Mouse (Mus musculus) brain, embryonic 18.5 days (tissue): Measurements from ENCODE around the gene Nutf2.
"Not testable (repeated sequence)": the region's sequence is repeated elsewhere in the genome, so short reads cannot be mapped to it uniquely, and the experiment has no call there.

Experiments
- DNase-seq: peaks from one replicate; pipeline ENCODE4 v3.0.0-alpha.2; 2012; ENCODE audit warnings: low read depth, low spot score

The Nutf2 gene

DNA sequence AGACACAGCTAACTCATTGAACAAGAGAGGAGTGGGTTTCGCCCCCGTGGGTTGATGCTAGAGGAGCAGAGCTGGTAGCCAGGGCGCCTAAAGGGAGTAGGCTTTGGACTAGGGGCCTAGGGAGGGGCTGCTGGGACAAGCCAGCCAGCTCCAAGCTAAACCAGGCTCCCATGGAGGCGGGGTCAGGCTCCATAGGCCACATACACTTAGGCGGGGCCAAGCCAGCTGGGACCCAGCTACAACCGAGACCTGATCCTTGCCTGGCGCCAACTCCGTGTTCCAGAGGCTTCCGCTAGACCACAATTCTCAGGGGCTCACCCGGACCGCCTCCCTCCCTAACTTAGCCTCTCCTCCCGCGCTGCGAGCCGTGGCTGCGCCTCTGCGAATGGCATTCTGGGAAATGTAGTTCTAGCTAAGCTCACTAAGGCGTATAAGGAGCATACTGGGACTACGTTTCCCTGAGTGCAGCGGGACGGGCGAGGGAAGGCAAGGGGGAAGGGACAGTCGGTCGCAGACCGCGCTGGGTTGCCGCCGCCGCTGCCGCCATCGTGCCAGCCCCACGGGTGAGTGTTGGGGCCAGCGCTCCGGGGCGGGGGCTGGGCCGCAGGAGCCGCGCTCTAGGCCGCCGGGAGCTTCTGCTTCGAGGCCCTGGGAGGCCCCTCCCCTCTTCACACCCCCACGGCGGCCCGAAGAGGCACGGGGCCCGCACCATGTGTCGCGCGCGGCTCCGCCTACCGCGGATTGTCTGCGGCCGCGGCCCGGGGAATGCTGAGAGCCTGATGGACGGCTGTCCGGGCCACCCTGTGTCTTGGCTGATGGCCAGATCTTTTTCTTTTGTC lies at the start of gene Nutf2:
TSS of gene Nutf2 (plus strand) at position 438 of the 839 bp plus-strand sequence.
- DNase-seq: peak; percentile 91

DNA sequence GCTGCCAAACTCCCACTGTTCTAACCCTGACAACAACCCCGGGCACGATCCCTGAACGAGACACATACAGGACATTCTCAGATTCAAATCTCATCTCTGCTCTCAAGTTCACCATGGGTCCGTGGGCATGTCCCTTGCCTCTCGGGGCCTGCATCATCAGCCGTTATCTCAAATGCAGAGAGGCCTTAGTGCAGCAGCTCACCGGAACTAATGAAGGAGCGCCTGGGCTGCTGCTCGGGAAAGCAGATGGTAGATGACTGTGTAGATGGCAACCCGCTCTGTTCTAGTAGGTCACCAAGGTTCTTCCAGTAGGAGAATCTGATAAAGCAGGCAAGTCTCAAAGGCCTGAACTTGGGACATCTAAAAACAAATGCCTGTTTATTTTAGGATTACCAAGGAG lies 49.3 kb upstream of the Nutf2 start:
- DNase-seq: no peak

DNA sequence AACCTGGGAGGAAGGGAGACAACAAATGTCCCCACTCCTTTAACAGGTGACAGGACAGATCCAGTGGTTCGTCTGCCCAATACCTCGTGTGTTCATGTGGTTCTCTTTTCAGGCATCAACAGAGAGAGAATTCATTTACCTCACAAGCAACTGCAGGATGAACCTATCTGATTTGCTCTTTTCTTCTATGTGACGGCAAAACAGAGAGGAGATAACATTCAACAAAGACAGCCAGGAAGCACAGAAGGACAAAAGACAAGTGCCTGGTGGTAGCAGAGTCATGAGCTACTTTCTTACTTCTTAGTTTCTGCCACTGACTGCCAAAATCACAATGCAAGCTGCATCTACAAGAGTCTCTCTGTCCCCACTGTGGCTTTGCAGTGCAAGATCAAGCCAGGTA lies 48.8 kb upstream of the Nutf2 start:
- no peak for DNase-seq

DNA sequence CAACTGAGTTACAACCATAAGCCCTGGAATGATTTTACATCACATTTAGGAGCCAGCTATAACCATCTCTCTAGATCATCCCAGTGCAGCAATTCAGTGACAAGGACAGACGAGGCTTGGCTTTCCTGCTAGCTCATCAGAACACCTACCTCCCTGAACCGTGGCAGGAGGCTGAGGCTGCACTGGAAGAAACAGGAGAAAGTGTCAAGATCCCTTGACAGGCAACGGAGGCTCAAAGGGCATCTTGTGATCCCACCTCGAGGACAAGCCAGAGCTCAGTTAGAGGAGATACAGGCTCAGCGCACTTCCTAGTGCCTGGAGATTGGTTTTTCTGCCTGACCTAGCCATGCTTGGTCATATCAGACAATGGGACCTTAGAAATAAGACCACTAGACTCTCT lies 47.9 kb upstream of the Nutf2 start:
- no peak for DNase-seq

DNA sequence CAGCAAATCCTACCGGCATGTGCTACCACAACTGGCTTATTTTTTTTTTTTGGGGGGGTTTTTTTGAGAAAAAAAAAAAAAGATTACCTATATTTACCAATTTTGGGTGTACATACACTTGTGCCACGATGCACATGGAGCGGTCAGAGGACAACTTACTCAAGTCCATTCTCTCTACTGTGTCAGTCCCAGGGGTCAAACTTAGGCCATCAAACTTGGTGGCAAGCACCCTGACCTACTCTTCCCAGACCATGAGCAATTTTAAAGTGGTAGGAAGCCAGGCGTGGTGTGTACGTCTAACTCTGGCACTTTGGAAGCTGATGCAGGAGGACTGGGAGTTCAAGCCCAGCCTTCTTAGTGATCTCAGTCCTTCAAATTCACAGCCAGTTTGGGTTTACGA lies 47.1 kb upstream of the Nutf2 start:
- no peak for DNase-seq

DNA sequence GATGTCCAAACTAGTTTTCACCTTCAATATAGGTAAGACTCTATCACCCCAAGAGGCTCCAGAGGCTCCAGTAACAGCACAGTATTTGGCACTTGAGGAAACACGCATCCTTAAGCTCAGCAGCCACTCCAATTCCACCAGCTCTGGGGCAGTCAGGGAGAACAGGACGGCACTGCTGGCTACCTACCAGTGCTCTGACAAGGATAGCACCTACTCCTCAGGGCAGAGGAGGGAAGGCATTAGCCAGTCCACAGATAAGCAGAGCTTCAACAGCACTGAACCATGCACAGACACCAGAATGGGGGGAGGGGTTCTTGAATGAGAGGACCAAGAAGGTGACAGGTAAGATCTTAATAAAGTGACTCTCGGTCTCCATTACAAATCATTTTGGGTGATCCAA lies 40.7 kb upstream of the Nutf2 start:
- no peak for DNase-seq

DNA sequence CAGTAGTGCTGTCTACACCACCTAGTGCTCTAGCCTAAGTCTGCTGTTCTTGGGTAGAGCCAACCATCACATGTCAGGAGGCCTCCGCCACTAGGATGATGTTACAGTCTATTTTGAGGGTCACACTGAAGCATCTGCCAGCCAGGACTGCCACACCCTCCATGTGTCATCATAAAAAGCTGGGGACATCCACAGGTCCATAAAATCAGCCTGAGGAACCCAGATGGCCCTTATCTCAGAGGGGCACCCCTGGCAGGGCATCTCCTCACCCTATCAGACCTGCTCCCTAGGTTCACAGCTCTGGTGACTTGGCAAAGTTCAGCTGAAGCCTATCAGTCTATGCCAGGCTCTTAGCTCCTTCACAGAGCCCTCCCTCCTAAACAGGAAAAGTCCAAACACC lies 39.5 kb upstream of the Nutf2 start:
- DNase-seq: no peak

DNA sequence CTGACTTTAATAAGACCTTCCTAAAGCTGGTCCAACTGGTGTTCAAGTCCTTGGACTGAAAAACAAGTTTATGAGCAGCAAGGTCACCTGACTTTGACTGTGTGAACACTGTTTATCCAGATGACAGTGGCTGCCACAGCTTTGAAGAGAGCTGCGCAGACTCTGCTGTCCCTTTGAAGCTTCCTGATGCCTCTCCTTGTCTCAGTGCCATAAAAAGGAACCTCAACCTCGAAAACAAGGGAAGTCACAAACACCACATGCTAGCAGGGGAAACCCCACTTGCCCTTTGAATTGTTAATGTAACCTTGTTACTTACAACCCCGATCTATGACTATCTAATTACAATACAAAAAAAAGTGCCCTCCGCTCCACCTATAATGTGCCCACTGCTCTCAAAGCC lies 34.9 kb upstream of the Nutf2 start:
- no peak for DNase-seq

DNA sequence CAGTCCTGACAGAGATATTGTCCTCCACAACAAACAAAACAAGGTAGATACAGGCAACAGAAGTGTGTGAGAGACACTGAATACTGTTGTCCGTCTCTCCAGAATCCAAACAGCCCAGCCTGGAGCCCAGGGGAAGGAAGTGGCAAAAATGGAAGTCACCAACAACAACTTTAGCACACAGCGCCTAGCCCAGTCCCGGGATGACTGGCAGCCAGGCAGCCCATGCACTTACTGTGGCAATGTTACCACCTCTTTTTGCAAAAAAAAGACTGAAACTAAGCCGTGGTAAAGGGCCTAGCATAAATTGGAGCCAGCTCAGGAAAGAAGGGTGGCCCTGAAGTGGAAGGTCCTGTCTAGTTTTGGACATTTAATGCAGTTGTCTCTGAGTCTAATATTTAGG lies 34.0 kb upstream of the Nutf2 start:
- DNase-seq: no peak

DNA sequence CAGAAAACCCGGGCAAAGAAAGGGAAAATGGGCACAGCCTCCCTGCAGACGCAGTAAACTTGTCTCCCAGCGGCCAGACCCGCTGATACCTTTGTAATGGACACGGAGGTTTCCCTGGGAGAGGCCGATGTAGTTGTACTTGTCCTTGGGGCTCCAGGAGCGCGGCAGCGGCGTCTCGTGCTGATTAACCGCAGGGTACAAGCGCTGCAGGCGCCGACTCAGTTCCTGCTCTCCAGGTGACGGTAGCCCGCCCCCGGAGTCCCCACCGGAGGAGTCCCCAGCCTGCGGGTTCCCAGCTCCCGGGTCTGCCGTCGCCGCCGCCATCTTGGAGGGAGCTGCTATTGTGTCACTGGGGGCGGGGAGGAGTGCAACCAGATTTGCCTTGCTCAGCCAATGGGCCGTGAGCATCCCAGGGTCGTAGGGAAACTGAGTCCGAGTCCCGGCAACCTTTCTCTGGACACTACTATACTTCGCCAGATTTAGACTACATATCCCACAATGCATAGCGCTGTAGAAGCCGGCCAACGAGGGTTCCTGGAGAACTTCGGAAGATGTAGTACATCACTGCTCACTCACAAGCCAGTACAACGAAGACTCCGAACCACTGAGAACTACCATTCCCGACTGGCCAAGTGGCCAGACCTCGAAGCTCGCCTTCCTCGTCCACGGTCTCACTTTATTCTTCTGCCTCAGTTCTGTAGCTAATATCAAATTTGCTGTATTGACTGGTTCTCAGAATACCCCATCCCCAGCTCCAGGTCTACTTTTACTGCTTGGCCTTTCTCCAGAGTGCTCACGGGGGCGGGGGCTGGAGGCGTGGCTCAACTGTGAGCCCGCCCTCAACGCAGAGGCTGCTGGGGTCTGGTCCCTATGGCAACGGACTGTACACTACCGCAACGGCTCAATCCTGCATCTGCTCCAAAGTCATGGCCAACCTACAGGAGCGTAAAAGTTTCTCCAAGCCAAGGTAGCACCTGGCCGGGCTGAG lies 33.2 kb upstream of the Nutf2 start, which contains the start of the genes Ranbp10 and Tsnaxip1:
TSS of gene Ranbp10 (minus strand) at position 490 of the 988 bp plus-strand sequence.
TSS of gene Tsnaxip1 (plus strand) at position 871 of the 988 bp plus-strand sequence.
- DNase-seq: peak; percentile 99

DNA sequence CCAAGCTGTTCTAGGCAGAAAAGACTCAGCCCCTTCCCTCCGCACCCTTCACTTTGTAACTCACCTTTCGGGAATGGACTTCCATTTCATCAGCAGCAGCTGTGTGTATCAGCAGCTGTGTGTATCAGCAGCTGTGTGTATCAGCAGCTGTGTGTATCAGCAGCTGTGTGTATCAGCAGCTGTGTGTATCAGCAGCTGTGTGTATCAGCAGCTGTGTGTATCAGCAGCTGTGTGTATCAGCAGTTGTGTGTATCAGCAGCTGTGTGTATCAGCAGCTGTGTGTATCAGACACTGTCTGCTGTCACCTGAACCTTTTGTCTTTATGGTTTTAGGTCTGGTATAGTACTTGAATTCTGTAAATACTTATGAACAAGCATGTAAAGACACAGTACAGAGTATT lies 26.6 kb upstream of the Nutf2 start:
- not testable (repeated sequence) for DNase-seq

DNA sequence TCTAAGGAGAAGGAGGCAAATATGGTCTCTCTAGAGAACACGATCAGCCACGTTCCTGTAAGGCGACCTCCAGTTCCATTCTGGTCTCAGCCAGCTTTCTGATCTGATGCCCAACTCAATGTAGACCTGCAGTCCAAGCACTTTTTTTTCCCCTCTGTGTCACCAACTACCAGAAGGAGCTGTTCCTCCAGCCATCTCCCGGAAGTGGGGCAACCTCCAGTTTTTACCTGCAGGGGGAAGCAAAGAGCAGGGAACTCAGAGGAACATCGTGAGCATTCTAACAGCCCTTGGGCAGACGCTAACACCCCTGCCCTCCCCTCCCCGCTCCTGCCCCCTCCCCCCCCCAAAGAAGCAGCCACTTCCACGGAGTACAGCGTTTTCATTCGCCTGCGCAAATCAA lies 25.1 kb upstream of the Nutf2 start:
- DNase-seq: no peak

DNA sequence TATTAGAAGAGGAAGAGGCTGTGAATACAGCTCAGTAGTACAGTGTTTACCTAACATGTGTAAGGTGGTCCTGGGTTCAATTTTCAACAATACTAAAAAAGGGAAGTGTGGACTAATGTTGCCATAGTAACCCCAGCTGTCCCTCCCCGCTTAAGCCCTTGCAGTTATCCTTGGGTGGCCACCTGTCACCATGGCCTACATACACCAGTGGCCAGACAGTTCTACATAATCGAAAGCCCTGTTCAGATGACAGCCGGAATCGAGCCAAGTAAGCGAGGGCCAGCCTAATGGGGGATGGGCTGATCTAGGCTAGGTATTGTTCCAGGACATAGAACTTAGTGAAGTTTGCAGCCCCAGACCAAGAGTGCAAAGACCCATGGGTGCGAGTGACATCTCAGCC lies 23.4 kb upstream of the Nutf2 start:
- no peak for DNase-seq

DNA sequence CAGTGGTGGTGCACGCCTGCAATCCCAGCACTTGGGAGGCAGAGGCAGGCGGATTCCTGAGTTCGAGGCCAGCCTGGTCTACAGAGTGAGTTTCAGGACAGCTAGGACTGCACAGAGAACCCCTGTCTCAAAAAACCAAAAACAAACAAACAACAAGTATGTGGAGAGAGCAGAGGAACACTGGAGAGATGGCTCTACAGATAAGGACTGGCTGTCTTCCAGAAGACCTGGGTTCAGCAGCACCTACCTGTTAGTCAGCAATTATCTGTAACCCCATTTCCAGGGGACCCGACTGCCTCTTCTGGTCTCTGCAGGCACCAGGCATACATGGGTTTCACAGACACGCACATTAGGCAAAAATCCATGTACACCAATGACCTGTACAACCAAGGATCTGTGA lies 21.2 kb upstream of the Nutf2 start:
- no peak for DNase-seq

DNA sequence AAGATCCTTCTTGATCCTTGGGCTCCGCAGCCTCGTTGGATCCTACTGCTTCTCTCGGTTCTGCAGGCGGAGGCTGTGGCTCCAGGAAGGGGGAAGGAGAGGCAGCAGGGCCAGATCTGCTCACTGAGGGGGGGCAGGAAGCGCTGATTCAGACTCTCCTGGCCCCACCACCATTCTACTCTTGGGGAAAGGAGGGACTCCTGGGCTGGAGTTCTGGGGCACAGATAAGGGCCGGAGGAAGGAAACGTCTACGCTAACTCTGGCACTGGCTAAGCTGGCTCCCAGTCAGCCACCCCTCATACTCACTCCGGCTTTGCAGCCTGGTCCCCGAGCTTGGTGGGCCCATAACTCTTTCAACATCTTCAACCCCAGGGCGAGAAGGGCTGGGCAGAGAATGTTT lies 13.7 kb upstream of the Nutf2 start:
- DNase-seq: no peak

DNA sequence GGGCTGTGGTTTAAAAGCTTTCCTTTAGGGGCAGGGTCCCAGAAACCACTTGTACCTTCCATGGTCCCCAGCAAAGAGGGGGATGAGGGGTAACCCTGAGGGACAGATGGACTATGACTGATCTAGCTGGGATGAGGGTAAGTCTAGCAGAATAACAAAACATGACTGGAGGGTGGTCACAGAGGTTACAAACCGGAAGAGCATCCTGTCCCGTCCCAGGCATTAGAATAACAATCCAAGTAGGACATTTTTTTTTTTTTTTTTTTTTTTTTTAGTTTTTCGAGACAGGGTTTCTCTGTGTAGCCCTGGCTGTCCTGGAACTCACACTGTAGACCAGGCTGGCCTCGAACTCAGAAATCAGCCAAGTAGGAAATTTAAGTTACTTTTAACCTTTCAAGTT lies 10.4 kb upstream of the Nutf2 start:
- no peak for DNase-seq

DNA sequence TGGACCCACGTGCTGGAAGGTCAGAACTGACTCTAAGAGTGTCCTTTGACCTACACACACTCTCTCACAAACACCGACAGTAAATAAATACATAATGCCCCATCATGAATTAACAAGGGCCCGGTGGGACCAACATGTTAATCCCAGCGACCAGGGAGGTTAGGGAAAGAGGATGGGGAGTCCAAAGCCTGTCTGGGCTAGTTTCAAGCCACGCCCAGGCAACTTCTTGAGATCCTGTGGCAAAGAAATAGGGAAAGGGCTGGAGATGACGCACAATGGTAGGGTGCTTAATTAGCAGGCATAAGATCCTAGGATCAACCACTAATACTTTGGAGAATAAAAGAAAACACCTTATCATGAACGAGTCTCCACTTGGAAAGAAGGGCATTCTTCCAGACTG lies 9.8 kb upstream of the Nutf2 start:
- no peak for DNase-seq

DNA sequence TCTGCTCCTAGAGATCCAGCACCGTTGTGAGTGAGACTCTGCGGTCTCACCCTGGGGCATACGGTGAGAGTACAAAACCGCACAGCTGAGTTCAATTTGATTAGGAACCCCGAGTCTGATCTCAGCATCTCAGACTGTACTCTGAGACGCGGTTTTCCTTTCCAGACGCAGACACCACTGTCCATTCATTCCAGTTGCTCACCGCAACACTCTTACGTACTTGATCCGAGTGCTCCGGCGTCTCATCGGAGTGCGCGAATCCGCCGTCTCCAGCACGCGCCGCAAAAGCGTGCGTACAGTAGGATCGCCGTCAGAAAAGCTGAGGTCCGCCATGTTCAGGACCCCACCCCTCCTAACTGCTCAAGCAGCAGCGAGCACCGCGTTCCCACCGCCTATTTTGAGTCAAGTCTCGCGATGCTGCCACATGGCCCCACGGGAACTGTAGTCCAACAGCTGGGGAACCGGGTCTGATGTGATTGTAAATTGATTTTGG lies 8.7 kb upstream of the Nutf2 start:
- peak; percentile 88 for DNase-seq

DNA sequence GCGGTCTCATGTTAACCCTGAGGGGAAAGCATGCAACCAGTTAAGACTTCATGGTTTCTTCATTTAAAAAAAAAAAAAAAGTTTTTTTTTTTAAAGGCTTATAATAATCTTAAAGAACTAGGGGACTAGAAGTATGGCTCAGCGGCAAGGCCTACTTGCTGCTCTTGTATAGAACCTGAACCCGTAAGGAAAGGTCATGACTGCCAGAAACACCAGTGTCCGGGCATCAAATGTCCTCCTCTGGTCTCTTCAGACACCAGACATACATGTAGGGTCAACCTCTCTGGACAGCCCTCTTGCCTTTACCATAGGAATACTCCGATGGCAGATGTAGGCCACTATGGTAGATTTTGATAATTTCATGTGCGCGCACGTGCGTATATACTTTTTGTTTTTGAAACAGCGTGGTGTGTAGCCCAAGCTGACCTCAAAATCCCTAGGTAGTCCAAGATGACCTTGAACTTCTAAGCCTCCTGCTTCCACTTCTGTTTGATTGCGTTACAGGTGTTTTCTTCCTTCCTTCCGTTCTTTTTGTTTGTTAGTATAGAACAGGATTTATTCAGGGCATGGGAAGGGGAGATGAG lies 8.1 kb upstream of the Nutf2 start:
- DNase-seq: no peak

DNA sequence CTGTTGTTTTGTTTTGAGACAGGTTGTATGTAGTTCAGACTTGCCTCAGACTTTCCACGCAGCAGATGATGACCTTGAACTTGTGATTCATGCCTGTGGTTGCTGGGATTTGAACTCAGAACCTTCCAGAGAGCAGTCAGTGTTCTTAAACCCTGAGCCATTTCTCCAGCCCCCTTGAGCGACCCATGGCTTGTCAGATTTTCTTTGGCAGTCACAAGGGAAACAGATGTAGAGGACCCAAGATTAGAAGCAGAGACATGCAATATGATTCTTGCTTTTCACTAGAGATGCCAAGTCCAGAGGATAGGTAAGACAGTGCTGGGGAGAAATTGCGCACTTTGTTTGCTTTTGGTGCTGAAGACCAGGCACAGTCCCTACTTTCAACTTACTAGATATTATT lies 7.2 kb upstream of the Nutf2 start, which contains the start of gene Cenpt:
TSS of gene Cenpt (minus strand) at position 101 of the 400 bp plus-strand sequence.
- DNase-seq: no peak

DNA sequence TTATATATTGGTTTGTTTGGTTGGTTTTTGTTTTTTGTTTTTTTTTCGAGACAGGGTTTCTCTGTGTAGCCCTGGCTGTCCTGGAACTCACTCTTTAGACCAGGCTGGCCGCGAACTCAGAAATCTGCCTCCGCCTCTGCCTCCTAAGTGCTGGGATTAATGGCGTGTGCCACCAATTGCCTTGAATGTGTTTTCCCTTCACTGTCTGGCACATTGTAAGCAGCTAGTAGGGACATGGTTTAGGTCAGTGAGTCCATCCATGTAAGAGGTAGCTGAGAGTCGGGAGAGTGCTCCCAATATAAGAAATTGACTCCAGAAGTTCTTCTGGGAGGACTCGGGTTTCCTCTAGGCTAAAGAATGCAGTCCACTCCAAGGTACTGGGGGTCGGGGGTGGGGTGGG lies 6.1 kb upstream of the Nutf2 start:
- no peak for DNase-seq

DNA sequence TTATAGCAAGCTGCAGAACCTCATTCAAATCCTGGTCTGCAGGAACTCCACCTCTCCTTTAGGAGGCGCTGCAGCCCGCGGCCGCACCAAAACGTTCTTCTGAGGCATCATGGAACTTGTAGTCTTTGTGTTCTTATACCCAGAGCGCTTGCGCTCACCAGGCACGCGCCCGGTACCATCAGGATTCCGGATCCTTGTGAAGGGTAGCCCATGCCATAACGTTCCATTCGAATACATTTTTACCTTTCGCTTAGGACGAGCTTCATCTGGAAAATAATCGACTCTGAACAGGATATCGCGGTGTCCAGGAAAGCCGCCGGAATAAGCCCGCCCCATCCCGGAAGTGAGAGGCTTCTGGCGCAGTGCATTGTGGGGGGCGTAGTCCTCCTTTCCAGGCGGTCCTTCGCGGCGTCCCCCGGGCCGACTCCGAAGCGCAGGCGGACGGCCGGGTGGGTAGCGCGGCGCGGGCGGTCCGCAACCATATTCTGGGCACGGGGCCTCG lies 5.6 kb upstream of the Nutf2 start, which contains the start of gene Thap11:
TSS of gene Thap11 (plus strand) at position 418 of the 502 bp plus-strand sequence.
- peak; percentile 88 for DNase-seq
